Mouse (Mus musculus) right cerebral cortex, adult 18-20 months (tissue): ENCODE measurements around the gene Gm20388.
"Not testable (repeated sequence)": the region's sequence is repeated elsewhere in the genome, so short reads cannot be mapped to it uniquely, and the experiment has no call there.

Experiments used
- DNase-seq: peaks from one replicate; pipeline ENCODE4 v3.0.0; 2022; ENCODE audit warnings: mixed read lengths

Gm20388 gene

DNA sequence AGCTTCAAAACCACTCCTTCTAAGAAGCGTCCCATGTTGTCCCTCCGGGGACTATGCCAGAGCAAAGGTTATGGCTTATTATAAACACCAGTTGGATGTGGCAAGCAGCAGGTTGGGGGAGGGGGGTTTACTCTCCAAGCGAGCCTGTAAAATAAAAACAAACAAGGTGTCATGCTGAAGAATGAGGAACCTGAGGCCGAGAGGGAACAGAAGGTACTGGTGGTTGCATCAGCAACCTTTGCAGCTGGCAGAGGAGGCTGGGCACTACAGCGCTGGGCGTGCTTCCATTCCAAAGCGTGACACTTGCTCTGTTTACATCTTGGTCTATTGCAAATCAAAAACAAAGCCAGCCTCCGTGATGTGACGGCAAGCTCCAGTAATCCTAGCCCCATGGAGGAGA is 1669.8 kb downstream of the Gm20388 start:
- DNase-seq: no peak

GRCm38 (mm10) chr8:121583653-121584052 is 1673.0 kb downstream of the Gm20388 start:
- peak; percentile 56 for DNase-seq

DNA sequence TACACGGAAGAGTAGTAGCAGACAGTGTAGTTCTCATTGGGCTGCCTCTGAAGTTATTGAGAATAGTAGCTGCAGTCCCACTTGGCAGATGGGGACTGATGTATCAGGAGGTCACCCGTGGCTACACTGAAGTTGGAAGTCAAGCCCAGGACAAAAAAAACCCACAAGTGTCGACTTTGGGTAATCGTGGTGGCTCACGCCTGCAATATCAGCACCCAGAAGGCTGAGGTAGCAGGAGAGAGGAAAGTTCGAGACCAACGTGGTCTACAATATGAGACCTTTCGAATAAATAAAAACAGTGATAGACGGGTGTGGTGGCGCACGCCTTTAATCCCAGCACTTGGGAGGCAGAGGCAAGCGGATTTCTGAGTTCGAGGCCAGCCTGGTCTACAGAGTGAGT is 1674.1 kb downstream of the Gm20388 start:
- no peak for DNase-seq

DNA sequence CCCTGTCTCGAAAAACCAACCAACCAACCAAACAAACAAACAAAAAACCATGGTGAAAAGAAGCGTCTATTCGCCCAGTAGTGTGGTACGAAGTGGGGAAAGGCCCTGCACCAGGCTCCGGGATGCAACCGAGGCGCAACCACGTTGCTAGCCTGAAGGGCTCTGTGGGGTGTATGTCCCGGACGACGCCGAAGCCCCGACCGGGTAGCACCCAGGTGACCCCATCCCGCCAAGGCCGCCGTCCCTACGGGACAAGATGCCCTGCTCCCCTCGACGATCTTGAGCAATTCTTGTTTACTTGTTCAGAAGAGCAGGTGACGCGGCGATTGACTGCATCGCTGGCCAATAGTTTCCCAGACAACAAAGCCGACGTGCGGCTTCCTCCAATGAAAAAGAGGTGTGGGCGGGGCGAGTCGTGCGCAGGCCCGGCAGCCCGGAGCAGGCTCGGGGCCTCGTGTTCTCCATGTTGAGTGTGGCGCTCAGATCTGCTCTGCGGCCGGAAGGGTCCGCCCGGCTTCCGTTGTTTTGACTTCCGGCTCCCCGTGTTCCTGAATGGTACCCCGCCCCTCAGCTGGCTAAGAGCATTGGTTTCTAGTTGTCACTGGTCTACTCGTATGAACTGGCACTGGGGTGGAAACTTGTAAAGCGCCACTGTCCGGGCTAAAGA is 1674.7 kb downstream of the Gm20388 start:
- DNase-seq: peak; percentile 100

- no peak for DNase-seq
These were observed 1678.1 kb downstream of the Gm20388 start for GRCm38 (mm10) chr8:121588750-121589149.

DNA sequence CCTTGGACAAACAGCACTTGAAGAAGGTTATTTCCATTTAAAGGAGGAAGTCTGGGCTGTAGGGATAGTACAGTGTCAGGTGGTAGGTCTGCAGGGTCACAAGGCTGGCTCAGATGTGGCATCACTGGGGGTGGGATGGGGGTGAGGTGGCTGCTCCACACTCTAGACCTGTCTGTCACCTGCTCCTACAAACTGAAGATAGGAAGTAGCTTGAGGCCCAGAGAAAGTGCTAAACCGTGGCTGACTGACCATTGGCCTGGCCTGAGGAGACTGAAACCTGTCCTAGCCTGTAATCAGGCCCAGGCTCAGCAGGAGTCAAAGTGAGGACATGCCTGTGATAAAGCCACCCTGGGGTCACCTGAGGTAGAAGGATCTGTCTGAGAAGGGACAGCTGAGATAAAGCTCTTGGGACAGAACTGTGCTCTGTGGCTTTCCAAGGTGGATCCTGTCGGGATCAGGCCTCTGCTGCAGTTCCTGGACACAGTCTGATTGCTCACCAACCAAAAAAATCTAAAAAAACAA is 1678.6 kb downstream of the Gm20388 start:
- no peak for DNase-seq

GRCm38 (mm10) chr8:121590203-121591177 is 1679.8 kb downstream of the Gm20388 start, which contains the start of gene Map1lc3b:
Gene Map1lc3b, plus strand, starts transcription at chr8:121590361.
- DNase-seq: peak; percentile 97

GRCm38 (mm10) chr8:121591178-121592066 is 1680.8 kb downstream of the Gm20388 start:
- DNase-seq: no peak

DNA sequence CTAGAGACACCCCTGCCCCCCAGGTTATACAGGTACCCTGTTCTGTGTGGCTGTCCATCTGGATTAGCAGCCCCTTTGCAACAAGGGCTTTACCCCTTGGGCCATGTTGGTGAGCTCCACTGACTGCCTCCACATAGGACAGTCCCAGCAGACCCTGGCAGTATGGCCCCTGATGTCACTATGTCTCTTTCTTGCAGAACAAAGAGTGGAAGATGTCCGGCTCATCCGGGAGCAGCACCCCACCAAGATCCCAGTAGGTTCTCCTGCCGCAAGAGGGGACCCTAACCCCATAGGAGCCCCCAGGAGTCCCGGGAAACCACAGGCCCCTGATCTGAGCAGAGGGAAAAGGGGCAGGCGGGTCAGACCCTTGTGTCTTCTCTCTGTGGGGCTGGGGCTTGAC is 1682.7 kb downstream of the Gm20388 start:
- DNase-seq: no peak

DNA sequence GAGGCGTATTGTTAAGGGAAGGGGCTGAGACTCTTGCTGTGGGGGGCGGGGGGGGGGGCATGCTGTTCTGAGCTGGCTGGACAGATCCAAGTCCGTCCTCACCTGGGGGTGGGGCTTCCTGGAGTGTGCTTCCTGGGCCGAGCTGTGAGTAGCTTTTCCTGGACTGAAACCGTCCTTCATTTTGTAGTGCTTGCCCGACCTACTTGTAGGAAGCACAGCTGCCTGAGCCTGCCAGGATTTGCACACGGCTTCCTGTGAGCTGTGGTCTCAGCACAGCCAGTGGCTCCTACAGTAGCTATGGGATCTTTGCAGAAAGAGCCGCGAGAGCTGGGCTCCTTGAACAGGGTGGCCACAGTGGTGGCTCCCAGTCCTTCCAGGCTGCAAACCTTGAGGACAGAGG is 1683.3 kb downstream of the Gm20388 start:
- no peak for DNase-seq

DNA sequence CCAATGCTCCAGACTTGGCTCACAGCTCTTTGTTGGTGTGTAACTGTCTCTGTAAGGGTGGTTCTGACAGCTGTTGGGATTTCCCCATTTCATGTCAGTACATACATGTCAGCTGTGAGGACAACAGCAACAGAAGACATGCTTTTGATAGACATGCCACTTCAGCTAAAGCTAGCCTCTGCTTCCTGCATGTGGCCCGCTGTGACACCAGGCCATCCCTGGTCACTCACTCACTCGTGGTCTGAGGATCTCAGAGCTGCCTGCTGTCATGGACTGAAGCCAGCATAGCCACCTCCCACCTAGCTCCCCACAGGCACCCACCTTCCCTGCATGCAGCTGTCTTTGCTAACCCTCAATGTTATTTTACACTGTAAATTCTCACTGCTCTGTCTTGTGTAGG is 1686.9 kb downstream of the Gm20388 start:
- DNase-seq: not testable (repeated sequence)

GRCm38 (mm10) chr8:121598190-121598589 is 1687.5 kb downstream of the Gm20388 start:
- DNase-seq: no peak

GRCm38 (mm10) chr8:121598892-121599291 is 1688.3 kb downstream of the Gm20388 start:
- peak; percentile 73 for DNase-seq

GRCm38 (mm10) chr8:121599842-121600241 is 1689.2 kb downstream of the Gm20388 start:
- no peak for DNase-seq

DNA sequence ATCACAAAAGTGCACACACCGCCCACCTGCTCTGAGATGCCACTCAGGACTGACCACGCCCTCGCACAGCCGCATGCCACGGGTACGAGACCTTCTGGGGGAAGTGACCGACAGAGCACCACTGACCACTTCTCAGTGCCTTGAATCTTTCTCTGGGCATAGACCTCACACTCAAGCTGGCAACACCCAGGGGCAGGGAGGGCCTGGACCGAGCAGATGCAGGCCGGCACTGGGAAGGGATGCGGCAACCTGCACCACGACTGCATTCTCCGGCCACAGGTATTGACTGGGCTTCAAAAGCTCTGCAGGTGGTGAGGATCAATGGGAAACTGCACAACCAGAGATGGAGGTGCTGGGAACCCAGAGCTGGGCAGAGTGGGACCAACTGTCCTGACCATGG is 1691.8 kb downstream of the Gm20388 start:
- no peak for DNase-seq

DNA sequence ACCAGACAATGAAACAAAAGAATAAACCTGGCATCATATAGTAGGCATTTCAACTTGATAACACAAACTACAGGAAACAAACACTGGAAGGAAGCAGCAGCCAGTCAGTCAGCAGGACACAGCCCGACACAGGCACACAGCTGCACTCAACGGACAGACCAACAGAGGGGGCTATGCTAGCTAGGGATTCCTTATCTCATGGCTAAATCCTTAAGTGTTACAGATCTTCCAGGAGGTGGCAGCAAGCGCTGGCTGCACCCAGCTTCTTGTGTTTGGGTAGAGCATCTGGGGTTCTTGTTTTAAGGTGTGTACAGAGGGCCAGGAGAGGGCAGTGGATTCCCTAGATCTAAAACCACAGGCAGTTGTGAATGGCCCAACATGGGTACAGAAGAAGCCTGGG is 1692.2 kb downstream of the Gm20388 start:
- DNase-seq: peak; percentile 82

DNA sequence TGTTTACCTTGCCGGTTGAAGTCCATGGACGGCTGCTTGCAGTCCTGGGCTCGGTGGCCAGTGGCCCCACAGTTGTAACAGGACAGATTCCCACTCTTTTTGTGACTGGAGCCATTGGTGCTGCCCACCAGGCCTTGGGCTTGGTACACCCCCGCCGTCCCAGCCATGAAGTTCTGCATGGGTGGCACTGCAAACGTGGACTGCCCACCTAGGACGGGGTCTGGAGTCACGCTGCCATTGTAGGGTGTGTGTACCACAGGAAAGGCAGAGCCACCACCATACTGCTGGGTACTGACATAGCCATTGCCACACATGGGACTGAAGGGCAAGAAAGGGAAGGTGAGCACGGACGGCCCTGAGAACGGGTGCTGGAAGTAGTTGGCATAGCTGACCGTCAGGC is 1693.2 kb downstream of the Gm20388 start:
- no peak for DNase-seq

GRCm38 (mm10) chr8:121607661-121608060 is 1697.0 kb downstream of the Gm20388 start:
- DNase-seq: no peak

GRCm38 (mm10) chr8:121609251-121609650 is 1698.6 kb downstream of the Gm20388 start:
- DNase-seq: no peak

DNA sequence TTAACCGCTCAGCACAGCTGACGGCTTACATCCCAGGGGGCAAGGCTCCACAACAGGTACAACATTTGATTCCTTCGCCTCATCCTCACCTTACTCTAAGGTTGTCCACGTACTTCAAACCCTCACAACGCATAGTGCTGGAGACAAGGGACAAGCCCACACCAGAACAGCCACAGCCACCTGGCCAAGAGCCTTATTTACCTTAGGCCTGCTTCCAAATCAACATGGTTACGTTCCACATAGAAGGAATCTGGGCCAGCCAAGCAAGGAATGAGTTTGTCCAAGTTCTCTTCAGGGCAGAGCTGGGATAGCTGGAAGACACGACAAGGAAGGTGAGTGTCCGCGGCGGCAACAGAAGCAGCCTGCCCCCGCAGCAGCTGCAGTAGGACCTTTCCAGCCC is 1699.3 kb downstream of the Gm20388 start:
- DNase-seq: no peak

DNA sequence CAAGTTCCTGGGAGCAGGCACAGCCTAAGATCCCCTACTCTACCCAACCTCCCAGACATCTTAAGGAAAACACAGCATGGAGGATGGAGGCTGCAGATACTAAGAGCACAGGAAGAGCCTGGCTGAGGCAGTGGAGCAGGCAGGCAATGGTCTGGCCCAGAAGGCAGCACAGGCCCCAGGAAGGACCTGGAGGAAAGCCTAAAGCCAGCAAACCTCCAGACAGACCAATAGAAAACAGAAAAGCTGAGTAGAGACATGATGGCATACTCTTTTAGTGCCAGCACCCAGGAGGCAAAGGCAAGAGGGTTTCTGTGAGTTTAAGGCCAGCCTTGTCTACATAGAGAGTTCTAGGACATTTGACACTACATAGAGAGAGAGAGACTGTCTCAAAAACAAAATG is 1702.8 kb downstream of the Gm20388 start:
- no peak for DNase-seq

DNA sequence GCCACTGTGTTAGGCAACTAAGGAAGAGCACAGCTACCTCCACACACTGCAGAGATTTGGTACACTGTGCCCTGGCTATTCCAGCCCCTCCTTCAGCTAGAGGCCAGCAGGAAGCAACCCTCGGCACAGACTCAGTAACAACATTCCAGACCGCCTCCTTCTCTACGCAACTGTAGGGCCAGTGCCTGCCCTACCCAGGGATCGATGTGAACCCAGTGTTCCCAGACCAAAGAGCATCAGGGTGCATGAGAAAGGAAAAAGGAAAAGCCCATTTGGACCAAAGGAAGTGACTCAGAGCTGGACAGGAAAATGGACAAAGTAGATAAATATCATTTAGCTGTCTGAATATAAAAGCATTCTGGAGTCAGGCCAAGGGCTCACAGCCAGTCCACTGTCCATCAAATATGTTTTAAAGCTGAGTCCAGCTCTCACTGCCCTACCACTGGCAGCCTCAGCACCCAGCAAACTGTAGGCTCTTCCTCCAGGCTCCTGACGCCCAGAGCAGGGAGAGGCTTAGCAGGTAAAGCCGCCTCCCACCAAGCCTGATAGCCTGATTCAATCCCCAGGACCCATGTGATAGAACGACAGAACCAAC is 1708.9 kb downstream of the Gm20388 start:
- DNase-seq: no peak
